Mouse (Mus musculus) layer of hippocampus, adult 8-10 months (tissue): ENCODE measurements around the gene Olfr259. TPM values are rescaled to one million over a fixed set of nuclear protein-coding genes. Genes with fewer than 3 reads are reported as not detected.

Source experiments
- DNase-seq, 2 experiments: peaks; one replicate each; pipeline ENCODE4 v3.0.0; 2022; ENCODE audit warnings: low spot score in 2 of 2
- total RNA-seq, 4 experiments: library from RNA; stranded (reverse); gene quantifications; 2 replicates each; pipeline ENCODE4 v1.2.4; 2022

Gene Olfr259
- total RNA-seq: not detected

DNA sequence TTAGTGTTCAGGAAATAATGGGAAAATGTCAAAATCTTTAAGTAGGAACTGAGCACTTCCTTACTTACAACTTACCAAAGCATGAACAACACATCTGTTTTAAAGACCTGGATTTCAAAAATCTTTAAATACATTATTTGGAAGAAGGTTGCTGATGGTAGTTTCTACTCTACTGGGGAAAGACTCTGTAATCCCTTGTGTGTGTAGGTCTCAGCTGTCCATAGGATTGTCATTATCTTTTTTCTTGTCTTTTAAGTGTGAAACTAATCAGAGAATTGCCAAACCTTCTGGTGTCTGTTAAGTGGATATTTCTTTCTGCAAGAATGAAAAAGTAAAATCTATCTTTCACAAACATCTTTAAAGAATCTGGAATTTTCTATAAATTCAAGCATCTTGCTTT is at the start of gene Olfr259:
Gene Olfr259, minus strand, starts transcription at position 101 of the 400 bp plus-strand sequence.
- DNase-seq: no peak

DNA sequence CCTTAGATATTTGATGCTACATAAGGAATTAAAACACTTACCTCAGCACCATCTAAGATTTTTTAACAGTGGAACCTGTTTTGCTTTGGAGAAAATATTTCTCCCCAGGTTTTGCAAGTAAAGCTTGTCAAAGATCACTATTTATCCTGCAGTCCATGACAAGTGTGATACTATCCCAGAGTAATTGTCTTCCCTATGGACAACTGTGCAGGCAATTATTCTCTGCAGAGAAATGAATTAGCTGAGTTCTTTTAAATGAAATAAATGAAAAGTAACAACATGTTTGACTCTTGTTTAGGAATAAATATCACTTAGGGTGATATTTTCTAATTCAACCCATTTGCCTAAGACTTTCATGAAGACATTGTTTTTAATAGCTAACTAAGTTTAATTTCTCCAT is 38.2 kb upstream of the Olfr259 start, which contains the start of gene Olfr1111:
Gene Olfr1111, minus strand, starts transcription at position 101 of the 400 bp plus-strand sequence.
- DNase-seq: no peak

DNA sequence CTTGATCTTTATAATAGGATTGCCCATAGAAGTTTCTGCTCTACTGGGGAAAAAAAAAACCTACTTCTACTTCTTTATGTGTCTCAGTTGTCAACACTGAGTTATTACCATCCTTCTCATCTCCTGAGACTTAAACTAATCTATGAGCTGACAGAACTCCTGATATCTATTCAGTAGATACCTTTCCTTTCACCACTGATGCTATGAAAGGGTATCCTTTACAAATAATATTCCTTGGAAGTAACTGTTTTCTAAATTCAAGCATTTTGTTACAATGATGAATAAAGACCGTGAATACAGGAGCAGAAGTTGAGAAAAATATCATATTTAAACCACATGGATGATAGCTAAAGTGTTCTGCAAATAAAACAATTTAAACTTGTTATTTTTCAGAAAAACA is 25.8 kb upstream of the Olfr259 start, which contains the start of gene Olfr1110:
Gene Olfr1110, minus strand, starts transcription at position 101 of the 400 bp plus-strand sequence.
- no peak for DNase-seq

DNA sequence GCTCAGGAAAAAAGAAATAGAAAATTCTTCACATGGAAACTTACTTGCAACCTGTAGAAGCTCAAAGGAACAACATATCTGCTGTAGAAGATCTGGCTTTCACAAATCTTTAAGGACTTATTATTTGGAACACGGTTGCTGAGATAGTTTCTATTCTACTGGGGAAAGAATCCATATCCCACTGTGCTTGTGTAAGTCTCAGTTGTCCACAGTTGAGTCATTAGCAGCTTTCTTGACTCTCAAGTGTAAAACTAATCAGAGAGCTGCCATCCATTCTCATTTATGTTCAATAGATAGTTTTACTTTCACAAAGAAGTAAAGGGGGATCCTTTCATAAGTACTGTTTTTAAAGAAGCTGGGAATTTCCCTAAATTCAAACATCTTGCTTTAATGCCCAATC is 18.5 kb downstream of the Olfr259 start, which contains the start of gene Olfr1109:
Gene Olfr1109, minus strand, starts transcription at position 101 of the 400 bp plus-strand sequence.
- no peak for DNase-seq

DNA sequence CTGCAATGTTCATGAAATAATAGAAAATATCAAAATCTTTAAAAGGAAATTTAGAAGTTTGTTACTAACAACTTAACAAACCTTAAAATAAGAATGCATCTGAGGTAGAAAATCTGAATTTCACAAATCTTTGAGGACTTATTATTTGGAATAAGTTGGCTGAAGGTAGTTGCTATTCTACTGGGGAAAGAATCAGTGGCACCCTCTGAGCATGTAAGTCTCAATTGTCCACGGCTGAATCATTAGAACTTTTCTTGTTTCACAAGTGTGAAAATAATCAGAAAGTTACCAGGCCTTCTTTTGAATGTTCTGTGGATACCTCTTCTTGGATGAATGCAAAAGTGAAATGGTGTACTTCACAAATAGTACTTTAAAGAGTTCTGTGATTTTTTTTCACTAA is 38.6 kb downstream of the Olfr259 start, which contains the start of gene Olfr1107:
Gene Olfr1107, minus strand, starts transcription at position 101 of the 400 bp plus-strand sequence.
- DNase-seq: no peak

Other genes starting within 250 kb of the Olfr259 start
- gene Gm13723, start 239.8 kb downstream of the Olfr259 start, total RNA-seq: not detected
- gene Olfr1097, start 222.4 kb downstream of the Olfr259 start, total RNA-seq: not detected
- gene Olfr1098, start 190.0 kb downstream of the Olfr259 start, total RNA-seq: not detected
- not detected for gene Olfr1099, start 153.9 kb downstream of the Olfr259 start, total RNA-seq
- not detected for gene Olfr1100, start 134.6 kb downstream of the Olfr259 start, total RNA-seq
- gene Olfr1101, start 123.3 kb downstream of the Olfr259 start, total RNA-seq: not detected
- not detected for gene Olfr1102, start 116.2 kb downstream of the Olfr259 start, total RNA-seq
- not detected for gene Olfr1104, start 87.5 kb downstream of the Olfr259 start, total RNA-seq
- not detected for gene Olfr1105, start 78.0 kb downstream of the Olfr259 start, total RNA-seq
- not detected for gene Olfr1106, start 62.3 kb downstream of the Olfr259 start, total RNA-seq
- not detected for gene Olfr1107, start 38.8 kb downstream of the Olfr259 start, total RNA-seq
- not detected for gene Olfr1109, start 18.6 kb downstream of the Olfr259 start, total RNA-seq
- gene Olfr1110, start 25.7 kb upstream of the Olfr259 start, total RNA-seq: not detected
- gene Olfr1111, start 38.1 kb upstream of the Olfr259 start, total RNA-seq: not detected
- gene Olfr1112, start 73.2 kb upstream of the Olfr259 start, total RNA-seq: not detected
- not detected for gene Olfr1113, start 94.4 kb upstream of the Olfr259 start, total RNA-seq
- gene Olfr1115, start 133.4 kb upstream of the Olfr259 start, total RNA-seq: not detected
- not detected for gene Olfr1116, start 153.0 kb upstream of the Olfr259 start, total RNA-seq
- gene Olfr1118, start 193.0 kb upstream of the Olfr259 start, total RNA-seq: not detected
- not detected for gene Olfr1120, start 240.2 kb upstream of the Olfr259 start, total RNA-seq